Mouse (Mus musculus) hindbrain, embryonic 14.5 days (tissue): Measurements from ENCODE around the gene Clnk. TPM values are rescaled to one million over a fixed set of nuclear protein-coding genes. Genes with fewer than 3 reads are reported as not detected.

Experiments
- ATAC-seq: fragments of 200-750 bp; cut with Nextera tagmentation; 2 replicates; pipeline ENCODE4 v1.8.0; 2017; ENCODE audit warnings: moderate number of reproducible peaks, mild to moderate bottlenecking, moderate TSS enrichment, moderate library complexity; ENCODE audit not compliant: low FRiP score
- DNase-seq: peaks from one replicate; pipeline ENCODE4 v3.0.0-alpha.2; 2015; ENCODE audit warnings: low spot score
- H3K27ac ChIP-seq: fragments of 300-500 bp; sonication (generic); 2 replicates; pipeline ENCODE4 v1.5.1; 2014; ENCODE audit warnings: mild to moderate bottlenecking, moderate library complexity
- H3K27me3 ChIP-seq: fragments of 300-500 bp; sonication (generic); 2 replicates; pipeline ENCODE4 v1.6.1; 2014; ENCODE audit warnings: mild to moderate bottlenecking, low read length, mixed read lengths; ENCODE audit not compliant: control insufficient read depth, insufficient read depth
- H3K36me3 ChIP-seq: fragments of 300-500 bp; sonication (generic); replicated peaks from 2 replicates; pipeline ENCODE4 v1.6.1; 2014; ENCODE audit not compliant: control insufficient read depth, insufficient read depth
- H3K4me1 ChIP-seq: fragments of 300-500 bp; sonication (generic); replicated peaks from 2 replicates; pipeline ENCODE4 v1.6.1; 2014; ENCODE audit warnings: antibody characterized with exemption, low read length, mixed read lengths; ENCODE audit not compliant: control insufficient read depth, insufficient read depth
- H3K4me2 ChIP-seq: fragments of 300-500 bp; sonication (generic); replicated peaks from 2 replicates; pipeline ENCODE4 v1.6.1; 2014; ENCODE audit warnings: mild to moderate bottlenecking, moderate library complexity
- H3K4me3 ChIP-seq: fragments of 300-500 bp; sonication (generic); replicated peaks from 2 replicates; pipeline ENCODE4 v1.5.1; 2014; ENCODE audit warnings: mild to moderate bottlenecking, low read length
- H3K9ac ChIP-seq: fragments of 300-500 bp; sonication (generic); 2 replicates; pipeline ENCODE4 v1.6.1; 2014
- H3K9me3 ChIP-seq: fragments of 300-500 bp; sonication (generic); 2 replicates; pipeline ENCODE4 v1.6.1; 2016; ENCODE audit warnings: low read length; ENCODE audit not compliant: control insufficient read depth
- WGBS: fragments of 180-500 bp; shearing (Covaris S2); extraction: QIAGEN DNeasy Blood & Tissue Kit; methylation state at CpG from one replicate; pipeline ENCODE4 v1.1.7; 2014; 5-methylcytosine and 5-hydroxymethylcytosine counted together
- polyA plus RNA-seq: library from polyadenylated mRNA; unstranded; fragments of >200 nt; fragmentation: Nextera tagmentation; extraction: Ambion mirVana; gene quantifications from 2 replicates; pipeline ENCODE4 v1.2.1, GENCODE M21; 2014

Gene Clnk
- polyA plus RNA-seq, 1 experiment from 2014 or later: 0.19 TPM

DNA sequence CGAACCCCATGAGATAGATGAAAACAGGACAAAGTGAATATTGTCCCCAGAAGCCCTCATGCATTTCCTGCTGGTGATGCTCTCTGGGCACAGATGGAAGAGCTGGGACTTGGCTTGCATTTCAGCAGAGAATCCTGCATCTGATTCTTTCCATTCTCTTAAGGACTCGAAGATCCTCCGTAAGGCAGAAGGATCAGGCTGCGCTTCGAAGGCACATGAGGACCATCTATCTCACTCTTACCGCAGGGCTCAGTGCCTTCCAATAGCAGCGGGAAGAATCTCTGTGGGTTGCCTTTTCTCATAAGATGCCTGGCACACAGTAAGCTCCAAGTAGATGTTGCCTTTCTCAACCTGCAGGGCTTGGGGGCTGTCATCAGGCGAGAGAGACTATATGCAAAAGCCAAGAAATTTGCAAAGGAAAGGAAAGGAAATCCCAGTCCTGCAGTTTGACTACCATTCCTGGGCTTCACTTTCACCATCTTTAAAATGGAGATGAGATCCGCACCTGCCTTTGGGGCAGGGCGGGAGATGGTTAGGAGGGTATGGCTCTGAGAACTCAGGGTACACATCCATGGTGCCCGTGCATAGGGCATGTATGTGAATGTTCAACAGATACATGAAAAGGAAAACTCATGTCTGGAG lies 167.6 kb downstream of the Clnk start:
- Histone ChIP-seq H3K27me3 (no peaks in the 10 kb centered on the region), H3K4me1 (no peaks in the 10 kb centered on the region), H3K36me3 (no peaks in the 10 kb centered on the region), H3K9ac (no peak overlapping the region), H3K27ac (no peak overlapping the region), H3K4me2 (no peak overlapping the region), H3K4me3 (no peak overlapping the region), H3K9me3 (no peaks in the 10 kb centered on the region)
- DNase-seq: no peak
- 75% methylated on average over 11 of the region's 11 CpGs for WGBS
- no peak for ATAC-seq

DNA sequence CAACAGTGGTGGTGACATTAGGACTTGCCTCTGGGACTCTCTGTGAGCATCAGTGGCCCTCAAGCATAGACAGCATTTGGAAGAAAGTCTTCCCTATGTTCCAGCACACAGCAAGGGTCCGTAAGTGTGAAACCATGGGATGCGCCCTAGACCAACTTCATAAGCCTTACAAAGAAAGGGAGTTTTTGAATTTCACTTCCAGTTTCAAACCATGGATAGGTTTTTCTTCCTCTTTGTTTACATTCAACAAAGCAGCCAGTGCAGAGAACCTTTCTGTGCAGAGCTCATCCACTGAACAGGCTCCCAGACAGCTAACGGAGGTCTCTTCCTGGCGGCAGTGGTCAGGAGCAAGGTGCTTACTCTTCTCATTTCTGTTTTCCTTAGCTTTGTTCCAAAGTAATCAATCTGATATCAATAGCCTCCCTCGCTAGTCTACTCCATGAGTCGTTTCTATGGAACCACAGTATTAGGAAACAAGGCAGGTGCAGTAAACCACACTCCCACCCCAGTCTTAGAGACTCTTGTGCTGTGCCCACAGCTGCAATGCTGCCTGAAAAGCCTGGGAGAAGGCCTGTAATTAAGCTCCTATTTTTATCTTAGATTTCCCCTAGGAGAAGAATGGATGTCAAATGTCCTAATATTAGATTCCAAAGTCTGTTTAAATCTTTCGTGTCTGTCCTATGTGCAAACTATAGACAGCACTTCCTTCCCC lies 169.1 kb downstream of the Clnk start:
- Histone ChIP-seq H3K27ac (no peak overlapping the region), H3K4me1 (no peaks in the 10 kb centered on the region), H3K9ac (no peak overlapping the region), H3K4me3 (no peak overlapping the region), H3K4me2 (no peak overlapping the region), H3K36me3 (no peaks in the 10 kb centered on the region), H3K9me3 (no peaks in the 10 kb centered on the region), H3K27me3 (no peaks in the 10 kb centered on the region)
- no peak for DNase-seq
- 84% methylated on average over 7 of the region's 7 CpGs for WGBS
- no peak for ATAC-seq

DNA sequence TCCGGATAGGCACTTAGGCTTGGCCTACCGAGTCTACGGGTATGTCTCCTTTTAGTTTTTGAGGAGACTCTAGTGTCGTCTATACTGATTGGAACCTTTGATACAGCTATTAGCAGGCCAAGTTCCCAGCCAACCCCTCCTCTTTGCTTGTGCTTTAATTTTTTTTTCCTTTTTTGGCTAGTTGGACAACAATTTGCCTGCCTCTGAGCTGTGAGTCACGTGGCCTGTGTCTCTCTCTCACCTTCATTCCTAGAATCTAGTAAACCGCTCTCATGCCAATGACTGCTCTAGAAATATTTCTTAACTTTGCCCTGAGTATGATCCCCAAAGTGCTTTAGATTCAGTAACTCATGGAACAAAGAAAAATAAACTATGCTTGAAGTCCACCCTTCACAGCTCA lies 173.7 kb downstream of the Clnk start:
- ATAC-seq (no peak), DNase-seq (no peak)

DNA sequence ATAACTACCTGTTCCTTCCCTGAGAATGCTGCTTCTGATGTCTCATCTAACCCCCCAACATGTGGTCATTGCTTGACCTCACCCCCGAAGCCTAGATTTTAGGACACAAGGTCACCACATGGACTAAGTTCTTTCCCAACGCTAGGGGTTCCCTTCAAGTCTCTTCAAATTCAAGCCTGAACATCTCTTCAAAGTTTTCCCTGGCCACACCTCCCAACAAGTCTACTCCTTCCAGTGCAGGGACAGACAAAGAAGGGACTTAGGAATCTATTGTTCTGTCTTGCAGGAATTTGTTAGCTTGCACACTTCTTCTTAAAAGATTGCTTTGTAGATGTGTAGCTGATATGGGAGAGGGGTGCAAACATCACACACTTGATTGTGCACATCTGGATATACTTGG lies 174.5 kb downstream of the Clnk start:
- Histone ChIP-seq H3K9me3 (no peaks in the 10 kb centered on the region), H3K4me1 (no peaks in the 10 kb centered on the region), H3K9ac (no peak overlapping the region), H3K27me3 (no peaks in the 10 kb centered on the region), H3K36me3 (no peaks in the 10 kb centered on the region), H3K4me2 (no peak overlapping the region), H3K27ac (no peak overlapping the region), H3K4me3 (no peak overlapping the region)
- 74% methylated on average over 2 of the region's 2 CpGs for WGBS
- ATAC-seq: no peak
- DNase-seq: no peak

More for the DNA sequence above, 173.7 kb downstream of the Clnk start:
- Histone ChIP-seq H3K27me3 (no peaks in the 10 kb centered on the region), H3K4me2 (no peak overlapping the region), H3K36me3 (no peaks in the 10 kb centered on the region), H3K4me1 (no peaks in the 10 kb centered on the region), H3K4me3 (no peak overlapping the region), H3K27ac (no peak overlapping the region), H3K9me3 (no peaks in the 10 kb centered on the region), H3K9ac (no peak overlapping the region)
- 92% methylated on average over 6 of the region's 6 CpGs for WGBS

DNA sequence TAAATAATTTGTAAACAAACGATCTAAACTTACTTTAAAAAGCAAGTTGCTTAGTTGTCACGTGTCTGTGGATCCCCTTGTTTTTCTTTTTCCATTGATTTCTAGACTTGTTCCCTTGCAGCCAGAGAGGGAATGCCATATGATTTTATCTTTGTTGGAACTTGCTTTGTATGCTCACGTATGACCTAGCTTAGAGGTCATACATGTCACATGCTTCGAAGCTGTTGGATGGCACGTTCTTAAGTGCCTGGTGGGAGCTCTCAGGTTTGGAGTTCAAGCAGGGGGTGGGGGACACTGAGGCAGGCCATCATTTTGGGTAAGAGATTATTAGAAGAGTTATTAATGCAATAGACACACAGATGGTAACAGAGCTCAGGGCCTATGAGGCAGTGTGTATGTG lies 178.1 kb downstream of the Clnk start:
- no peaks in the 10 kb centered on the region for H3K9me3 ChIP-seq
- H3K4me3 ChIP-seq: no peak overlapping the region
- H3K9ac ChIP-seq: no peak overlapping the region
- H3K4me2 ChIP-seq: no peak overlapping the region
- H3K36me3 ChIP-seq: no peaks in the 10 kb centered on the region
- ATAC-seq: no peak
- H3K27ac ChIP-seq: no peak overlapping the region
- no peaks in the 10 kb centered on the region for H3K4me1 ChIP-seq
- 58% methylated on average over 5 of the region's 5 CpGs for WGBS
- DNase-seq: no peak
- no peaks in the 10 kb centered on the region for H3K27me3 ChIP-seq

DNA sequence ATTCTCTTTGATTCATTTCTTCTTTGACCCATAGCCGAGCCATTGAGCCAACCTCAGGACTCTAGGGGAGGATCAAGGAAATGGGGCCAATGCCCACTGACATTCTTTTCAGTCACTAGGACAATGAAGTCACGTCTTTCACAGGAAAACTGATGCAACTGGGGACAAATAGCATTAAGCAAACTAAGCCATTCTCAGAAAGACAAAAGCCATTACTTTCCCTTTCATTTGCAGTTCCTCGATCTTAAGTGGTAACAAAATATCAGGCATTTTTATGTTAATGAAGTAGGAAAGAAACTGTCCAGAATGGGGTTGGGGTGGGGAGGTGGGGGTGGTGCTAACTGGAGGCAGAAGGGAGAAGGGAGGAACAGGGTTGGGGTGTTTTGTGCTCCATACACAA lies 178.6 kb downstream of the Clnk start:
- DNase-seq (no peak), ATAC-seq (no peak)
- Histone ChIP-seq H3K9ac (no peak overlapping the region), H3K9me3 (no peaks in the 10 kb centered on the region), H3K27me3 (no peaks in the 10 kb centered on the region), H3K36me3 (no peaks in the 10 kb centered on the region), H3K27ac (no peak overlapping the region), H3K4me1 (no peaks in the 10 kb centered on the region), H3K4me2 (no peak overlapping the region), H3K4me3 (no peak overlapping the region)
- 17% methylated on average over 3 of the region's 3 CpGs for WGBS

DNA sequence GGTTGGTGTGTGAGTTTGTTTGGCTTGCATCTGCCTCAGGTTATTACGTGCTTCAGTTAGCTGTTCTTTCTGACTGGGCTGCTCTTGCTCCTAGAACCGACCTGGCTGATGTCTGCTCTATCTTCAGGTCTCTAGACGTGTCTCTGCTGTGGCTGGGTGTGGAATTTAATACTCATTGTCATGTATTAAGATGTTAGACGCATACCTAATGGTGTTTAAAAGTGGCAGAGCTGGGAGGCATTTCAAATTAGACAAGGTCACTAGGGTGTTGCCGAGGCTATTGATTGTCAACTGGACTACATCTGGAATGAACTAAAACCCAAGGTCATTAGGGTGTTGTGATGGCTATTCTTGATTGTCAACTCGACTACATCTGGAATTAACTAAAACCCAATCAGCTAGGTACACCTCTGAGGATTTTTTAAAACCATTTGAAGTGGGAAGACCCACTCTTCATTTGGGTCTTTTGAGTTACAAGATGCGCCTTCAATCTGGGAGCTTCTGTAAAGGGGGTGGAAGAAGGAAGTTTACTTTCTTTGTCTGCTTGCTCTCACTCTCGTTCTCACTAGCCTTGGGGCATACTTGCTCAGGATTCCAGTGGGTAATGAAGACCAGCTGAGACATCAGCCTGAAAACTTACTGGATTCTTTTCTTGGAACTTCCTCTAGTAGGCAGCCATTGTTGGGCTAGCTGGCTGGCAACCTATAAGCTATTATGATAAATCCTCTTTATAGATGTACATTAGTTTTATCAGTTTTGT lies 179.8 kb downstream of the Clnk start:
- 72% methylated on average over 8 of the region's 8 CpGs for WGBS

DNA sequence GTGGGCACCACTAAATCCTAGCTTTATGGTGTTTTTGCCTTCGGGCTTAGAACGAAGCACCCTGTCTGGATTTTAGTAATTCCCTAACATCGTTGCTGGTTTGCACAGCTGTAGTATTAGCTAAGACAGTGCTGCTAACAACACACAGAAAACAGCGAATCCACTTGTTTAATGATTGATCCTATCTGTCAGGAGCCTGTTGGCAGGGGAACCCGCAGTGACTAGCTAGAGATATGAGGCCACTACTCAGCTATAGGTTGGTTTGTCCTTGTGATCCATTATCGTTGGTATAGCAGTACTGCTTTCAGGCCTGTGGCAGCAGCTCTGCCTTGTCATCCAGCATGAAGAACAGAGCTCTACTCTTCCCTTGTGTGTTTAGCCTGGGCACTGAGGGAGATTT lies 183.8 kb downstream of the Clnk start:
- Histone ChIP-seq H3K36me3 (no peaks in the 10 kb centered on the region), H3K4me3 (no peak overlapping the region), H3K4me2 (no peak overlapping the region), H3K27me3 (no peaks in the 10 kb centered on the region), H3K9ac (no peak overlapping the region), H3K4me1 (no peaks in the 10 kb centered on the region), H3K9me3 (no peaks in the 10 kb centered on the region), H3K27ac (no peak overlapping the region)
- no peak for ATAC-seq
- WGBS: 90% methylated on average over 6 of the region's 6 CpGs
- DNase-seq: no peak

More for the DNA sequence above, 179.8 kb downstream of the Clnk start:
- DNase-seq (no peak), ATAC-seq (no peak)
- Histone ChIP-seq H3K4me2 (no peak overlapping the region), H3K36me3 (no peaks in the 10 kb centered on the region), H3K4me3 (no peak overlapping the region), H3K9me3 (no peaks in the 10 kb centered on the region), H3K27me3 (no peaks in the 10 kb centered on the region), H3K4me1 (no peaks in the 10 kb centered on the region), H3K27ac (no peak overlapping the region), H3K9ac (no peak overlapping the region)

DNA sequence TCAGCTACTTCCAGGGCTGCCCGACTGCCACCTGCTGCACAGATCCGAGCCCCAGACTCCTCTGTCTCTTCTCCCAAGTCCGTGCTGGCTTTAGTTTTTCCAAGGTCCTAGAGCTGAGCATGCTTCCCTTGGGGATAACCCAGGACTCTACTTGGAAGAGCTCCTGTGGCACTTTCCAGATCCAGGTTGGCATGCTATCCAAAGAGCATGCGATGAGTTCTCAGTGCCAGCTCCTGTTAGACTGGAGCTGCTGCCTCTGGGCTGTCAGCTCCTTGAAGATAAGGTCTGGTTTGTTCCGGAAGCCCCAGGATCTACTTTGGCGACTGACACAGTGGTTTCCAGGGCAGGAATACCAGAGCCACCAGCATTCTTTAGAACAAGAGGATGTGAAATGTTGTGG lies 187.4 kb downstream of the Clnk start:
- Histone ChIP-seq H3K4me2 (no peak overlapping the region), H3K9me3 (no peaks in the 10 kb centered on the region), H3K27ac (no peak overlapping the region), H3K36me3 (no peaks in the 10 kb centered on the region), H3K4me3 (no peak overlapping the region), H3K27me3 (no peaks in the 10 kb centered on the region), H3K4me1 (no peaks in the 10 kb centered on the region), H3K9ac (no peak overlapping the region)
- WGBS: 89% methylated on average over 6 of the region's 6 CpGs
- ATAC-seq (no peak), DNase-seq (no peak)
